Mouse (Mus musculus) megakaryocyte, embryonic 14.5 days (primary cell): ENCODE measurements around the gene Klhl2. TPM values are rescaled to one million over a fixed set of nuclear protein-coding genes. Genes with fewer than 3 reads are reported as not detected.

ENCODE experiments used
- H3K27me3 ChIP-seq: replicated peaks from 2 replicates; pipeline ENCODE3; 2012; ENCODE audit warnings: inconsistent platforms
- H3K36me3 ChIP-seq: replicated peaks from 2 replicates; pipeline ENCODE3; 2012; ENCODE audit warnings: low read length, inconsistent platforms, mixed read lengths
- H3K4me1 ChIP-seq: 2 replicates; pipeline ENCODE4 v1.6.1; 2012; ENCODE audit warnings: inconsistent platforms
- H3K4me3 ChIP-seq: replicated peaks from 2 replicates; pipeline ENCODE3; 2012; ENCODE audit warnings: moderate library complexity, mild to moderate bottlenecking, inconsistent platforms
- H3K9me3 ChIP-seq: 2 replicates; pipeline ENCODE4 v1.6.1; 2012; ENCODE audit warnings: inconsistent platforms
- FLI1 ChIP-seq: IDR thresholded peaks from 2 replicates; pipeline ENCODE4 v1.6.1; 2012; ENCODE audit warnings: low read length, inconsistent platforms, mixed read lengths
- GATA1 ChIP-seq: IDR thresholded peaks from 3 replicates; pipeline ENCODE4 v1.6.1; 2012; ENCODE audit warnings: mixed read lengths, low read length, inconsistent platforms, borderline replicate concordance
- polyA plus RNA-seq: library from polyadenylated mRNA; stranded (reverse); fragments of >175 nt; gene quantifications from 2 replicates; pipeline ENCODE4 v1.2.3, GENCODE M21; 2012; ENCODE audit warnings: low replicate concordance; ENCODE audit not compliant: insufficient read depth

Klhl2 gene
- polyA plus RNA-seq, 1 experiment = 2.4 TPM

GRCm38 (mm10) chr8:64811083-64811482 is 38.7 kb downstream of the Klhl2 start:
- Histone ChIP-seq H3K9me3 (peaks cover 10% of the 10 kb centered on the region), H3K27me3 (no peaks in the 10 kb centered on the region), H3K36me3 (peaks cover 38% of the 10 kb centered on the region), H3K4me3 (no peak overlapping the region), H3K4me1 (no peaks in the 10 kb centered on the region)
- TF ChIP-seq GATA1 (no peak), FLI1 (no peak)

- Histone ChIP-seq H3K36me3 (peaks cover 12% of the 10 kb centered on the region), H3K4me1 (no peaks in the 10 kb centered on the region), H3K27me3 (no peaks in the 10 kb centered on the region), H3K4me3 (no peak overlapping the region), H3K9me3 (peaks cover 6% of the 10 kb centered on the region)
- TF ChIP-seq GATA1 = no peak
- TF ChIP-seq FLI1 = no peak
Measured at GRCm38 (mm10) chr8:64806558-64806957, 43.3 kb downstream of the Klhl2 start.

- Histone ChIP-seq H3K4me3 (no peak overlapping the region), H3K9me3 (no peaks in the 10 kb centered on the region), H3K36me3 (no peaks in the 10 kb centered on the region), H3K4me1 (no peaks in the 10 kb centered on the region), H3K27me3 (no peaks in the 10 kb centered on the region)
- TF ChIP-seq GATA1 = no peak
- TF ChIP-seq FLI1 = no peak
Measured at GRCm38 (mm10) chr8:64804971-64805370, 44.8 kb downstream of the Klhl2 start.

- Histone ChIP-seq H3K4me1 (peaks cover 16% of the 10 kb centered on the region), H3K36me3 (no peaks in the 10 kb centered on the region), H3K27me3 (no peaks in the 10 kb centered on the region), H3K4me3 (no peak overlapping the region), H3K9me3 (no peaks in the 10 kb centered on the region)
- no peak for TF ChIP-seq GATA1
- no peak for TF ChIP-seq FLI1
Measured at GRCm38 (mm10) chr8:64799306-64799705, 50.5 kb downstream of the Klhl2 start.

GRCm38 (mm10) chr8:64798503-64798902 is 51.3 kb downstream of the Klhl2 start:
- H3K36me3 ChIP-seq = no peaks in the 10 kb centered on the region
- H3K27me3 ChIP-seq = no peaks in the 10 kb centered on the region
- TF ChIP-seq FLI1 (no peak), GATA1 (no peak)
- H3K9me3 ChIP-seq = no peaks in the 10 kb centered on the region
- no peak overlapping the region for H3K4me3 ChIP-seq
- H3K4me1 ChIP-seq = peaks cover 16% of the 10 kb centered on the region

- H3K4me3 ChIP-seq = no peak overlapping the region
- H3K9me3 ChIP-seq = no peaks in the 10 kb centered on the region
- H3K27me3 ChIP-seq = no peaks in the 10 kb centered on the region
- no peaks in the 10 kb centered on the region for H3K36me3 ChIP-seq
- H3K4me1 ChIP-seq = peaks cover 19% of the 10 kb centered on the region
- TF ChIP-seq FLI1 (no peak), GATA1 (no peak)
Measured at GRCm38 (mm10) chr8:64797751-64798150, 52.1 kb downstream of the Klhl2 start.

- TF ChIP-seq FLI1 (no peak), GATA1 (no peak)
- Histone ChIP-seq H3K4me3 (no peak overlapping the region), H3K36me3 (peaks cover 4% of the 10 kb centered on the region), H3K27me3 (no peaks in the 10 kb centered on the region), H3K4me1 (peaks cover 19% of the 10 kb centered on the region), H3K9me3 (no peaks in the 10 kb centered on the region)
Measured at GRCm38 (mm10) chr8:64791250-64791881, 58.5 kb downstream of the Klhl2 start.

- no peaks in the 10 kb centered on the region for H3K27me3 ChIP-seq
- no peak overlapping the region for H3K4me3 ChIP-seq
- H3K9me3 ChIP-seq = no peaks in the 10 kb centered on the region
- peaks cover 4% of the 10 kb centered on the region for H3K36me3 ChIP-seq
- TF ChIP-seq GATA1 = no peak
- H3K4me1 ChIP-seq = peaks cover 22% of the 10 kb centered on the region
Measured at GRCm38 (mm10) chr8:64790418-64790817, 59.4 kb downstream of the Klhl2 start.

- H3K9me3 ChIP-seq = no peaks in the 10 kb centered on the region
- no peak overlapping the region for H3K4me3 ChIP-seq
- TF ChIP-seq GATA1 (no peak), FLI1 (no peak)
- peaks cover 4% of the 10 kb centered on the region for H3K36me3 ChIP-seq
- H3K27me3 ChIP-seq = no peaks in the 10 kb centered on the region
- H3K4me1 ChIP-seq = peaks cover 32% of the 10 kb centered on the region
Measured at GRCm38 (mm10) chr8:64788715-64789114, 61.1 kb downstream of the Klhl2 start.

GRCm38 (mm10) chr8:64786801-64787200 is 63.0 kb downstream of the Klhl2 start:
- no peak for TF ChIP-seq GATA1
- no peak for TF ChIP-seq FLI1
- no peaks in the 10 kb centered on the region for H3K9me3 ChIP-seq
- H3K36me3 ChIP-seq = peaks cover 4% of the 10 kb centered on the region
- no peak overlapping the region for H3K4me3 ChIP-seq
- peaks cover 39% of the 10 kb centered on the region for H3K4me1 ChIP-seq
- H3K27me3 ChIP-seq = no peaks in the 10 kb centered on the region

- Histone ChIP-seq H3K36me3 (peaks cover 15% of the 10 kb centered on the region), H3K4me1 (peaks cover 42% of the 10 kb centered on the region), H3K27me3 (no peaks in the 10 kb centered on the region), H3K9me3 (no peaks in the 10 kb centered on the region), H3K4me3 (no peak overlapping the region)
- TF ChIP-seq FLI1 (no peak), GATA1 (no peak)
Measured at GRCm38 (mm10) chr8:64784235-64784634, 65.6 kb downstream of the Klhl2 start.
